Comparison of ENCODE assay signal across 35 mouse cellular contexts in the genomic region with DNA sequence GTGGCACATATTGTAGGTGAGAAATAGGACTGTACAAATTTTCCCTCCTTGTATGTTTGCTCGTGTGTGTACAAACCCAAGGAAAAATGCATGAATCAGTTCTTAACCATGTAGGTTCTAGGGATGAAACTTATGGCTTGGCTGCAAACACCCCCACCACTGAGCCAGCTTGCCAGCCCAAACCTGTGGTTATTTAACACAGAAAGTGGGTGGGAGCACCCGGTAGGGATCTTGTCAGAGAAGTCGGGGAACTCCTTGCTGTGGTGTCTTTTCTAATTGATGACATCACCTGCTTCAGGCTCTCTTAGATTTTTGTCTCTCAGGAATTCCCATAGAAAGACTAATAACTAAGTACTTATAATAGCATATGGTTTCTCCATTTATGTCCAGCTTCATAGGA.
"Had no signal": no experiment of that assay in that cellular context is flagged by ENCODE, and none has a peak within 500 bp of the region (broad histone marks: within the 10 kb centered on the region; RNA-seq: fewer than 3 reads in every experiment).

No protein-coding gene starts in this region.

- H3K4me1 ChIP-seq: heart, embryonic 10.5 days; hindbrain, embryonic 12.5 days; hindbrain, embryonic 13.5 days; hindbrain, embryonic 15.5 days; intestine, embryonic 15.5 days; kidney, embryonic 15.5 days had no signal

- H3K9me3 ChIP-seq: heart, embryonic 10.5 days; heart, embryonic 12.5 days; heart, embryonic 13.5 days; heart, embryonic 15.5 days; hindbrain, embryonic 10.5 days; hindbrain, embryonic 12.5 days; hindbrain, embryonic 13.5 days; hindbrain, embryonic 15.5 days; intestine, embryonic 15.5 days; kidney, embryonic 15.5 days had no signal

- H3K36me3 ChIP-seq: hindbrain, embryonic 12.5 days; hindbrain, embryonic 15.5 days; intestine, embryonic 15.5 days had no signal

- H3K27ac ChIP-seq: heart, embryonic 10.5 days; heart, embryonic 13.5 days; heart, embryonic 15.5 days; hindbrain, embryonic 10.5 days; hindbrain, embryonic 12.5 days; hindbrain, embryonic 13.5 days; hindbrain, embryonic 14.5 days; hindbrain, embryonic 15.5 days; hindbrain, postnatal 0 days; intestine, embryonic 15.5 days; kidney, embryonic 15.5 days; kidney, postnatal 0 days; layer of hippocampus, adult 2 months had no signal

- ATAC-seq: hindbrain, embryonic 16.5 days; hindbrain, postnatal 0 days; inflammation-experienced regulatory T-cells, adult 6 months; intestine, embryonic 15.5 days; intestine, embryonic 16.5 days; intestine, postnatal 0 days had no signal

- H3K9ac ChIP-seq: heart, embryonic 12.5 days; heart, embryonic 13.5 days; heart, embryonic 15.5 days; hindbrain, embryonic 12.5 days; hindbrain, embryonic 13.5 days; hindbrain, embryonic 14.5 days; hindbrain, embryonic 15.5 days; intestine, embryonic 15.5 days; kidney, embryonic 15.5 days had no signal

- H3K4me3 ChIP-seq: heart, embryonic 10.5 days; heart, embryonic 12.5 days; heart, embryonic 13.5 days; heart, embryonic 15.5 days; hindbrain, embryonic 10.5 days; hindbrain, embryonic 12.5 days; hindbrain, embryonic 13.5 days; hindbrain, embryonic 15.5 days; intestine, embryonic 15.5 days; kidney, embryonic 15.5 days; layer of hippocampus, adult 2 months had no signal

- H3K4me2 ChIP-seq: heart, embryonic 11.5 days; heart, embryonic 12.5 days; heart, embryonic 13.5 days; heart, embryonic 15.5 days; hindbrain, embryonic 12.5 days; hindbrain, embryonic 13.5 days; hindbrain, embryonic 14.5 days; hindbrain, embryonic 15.5 days; intestine, embryonic 15.5 days; kidney, embryonic 15.5 days had no signal

- DNase-seq: heart, postnatal 10 days; heart, postnatal 14 days; heart, postnatal 36 days; heart, postnatal 4 days; kidney, adult 11 months; kidney, adult 18-20 months; kidney, adult 2 months; kidney, adult 8-10 months; kidney, adult 9 months; kidney, postnatal 10 days; kidney, postnatal 14 days; kidney, postnatal 25 days; kidney, postnatal 36 days; kidney, postnatal 4 days; layer of hippocampus, adult 9-11 months; layer of hippocampus, postnatal 36 days had no signal

- H3K27me3 ChIP-seq: heart, embryonic 12.5 days; heart, embryonic 13.5 days; heart, embryonic 15.5 days; hindbrain, embryonic 12.5 days; hindbrain, embryonic 13.5 days; hindbrain, embryonic 15.5 days; intestine, embryonic 15.5 days; kidney, embryonic 15.5 days had no signal
